Mouse (Mus musculus) cerebellum, adult 2 months (tissue): ENCODE data around the gene Nol12. TPM values are rescaled to one million over a fixed set of nuclear protein-coding genes. Genes with fewer than 3 reads are reported as not detected.
A peak's percentile ranks its signal among the peaks of the same experiment; 100 is the strongest.

Source experiments
- DNase-seq, 2 experiments: peaks; one replicate each; pipeline ENCODE4 v3.0.0; 2021
- H3K27ac ChIP-seq: fragments of 200-500 bp; 2 replicates; pipeline ENCODE4 v1.5.1; 2012; ENCODE audit warnings: low read length, control low read depth, inconsistent platforms; ENCODE audit not compliant: insufficient read depth
- H3K27me3 ChIP-seq: fragments of 200-500 bp; 2 replicates; pipeline ENCODE4 v1.6.1; 2012; ENCODE audit warnings: inconsistent platforms, mild to moderate bottlenecking, low read length, moderate library complexity; ENCODE audit not compliant: control insufficient read depth, insufficient read depth
- H3K4me1 ChIP-seq: fragments of 200-500 bp; 2 replicates; pipeline ENCODE4 v1.6.1; 2011; ENCODE audit warnings: low read length; ENCODE audit not compliant: control insufficient read depth, insufficient read depth
- H3K4me3 ChIP-seq: fragments of 200-500 bp; replicated peaks from 2 replicates; pipeline ENCODE3; 2011; ENCODE audit warnings: mild to moderate bottlenecking, low read depth, low read length, control low read depth; ENCODE audit not compliant: insufficient read depth
- CTCF ChIP-seq: fragments of 200-500 bp; IDR thresholded peaks from 2 replicates; pipeline ENCODE4 v1.5.1; 2011; ENCODE audit warnings: low read depth, mild to moderate bottlenecking, control low read depth, low read length, moderate library complexity, borderline replicate concordance; ENCODE audit not compliant: insufficient read depth
- POLR2A ChIP-seq: fragments of 200-500 bp; IDR thresholded peaks from 2 replicates; pipeline ENCODE4 v1.6.1; 2011; ENCODE audit warnings: low read length, control low read depth, borderline replicate concordance; ENCODE audit not compliant: insufficient read depth
- WGBS: fragments of 180-500 bp; shearing (Covaris S2); methylation state at CpG from one replicate; pipeline ENCODE4 v1.1.7; 2018; 5-methylcytosine and 5-hydroxymethylcytosine counted together
- polyA plus RNA-seq: library from polyadenylated mRNA; depleted of rRNA; stranded (reverse); fragments of >200 nt; gene quantifications from 2 replicates; pipeline ENCODE4 v1.2.3, GENCODE M21; 2012; rRNA removed

Nol12 gene
- 30.7 and 34.4 TPM in 2 replicates for polyA plus RNA-seq

DNA sequence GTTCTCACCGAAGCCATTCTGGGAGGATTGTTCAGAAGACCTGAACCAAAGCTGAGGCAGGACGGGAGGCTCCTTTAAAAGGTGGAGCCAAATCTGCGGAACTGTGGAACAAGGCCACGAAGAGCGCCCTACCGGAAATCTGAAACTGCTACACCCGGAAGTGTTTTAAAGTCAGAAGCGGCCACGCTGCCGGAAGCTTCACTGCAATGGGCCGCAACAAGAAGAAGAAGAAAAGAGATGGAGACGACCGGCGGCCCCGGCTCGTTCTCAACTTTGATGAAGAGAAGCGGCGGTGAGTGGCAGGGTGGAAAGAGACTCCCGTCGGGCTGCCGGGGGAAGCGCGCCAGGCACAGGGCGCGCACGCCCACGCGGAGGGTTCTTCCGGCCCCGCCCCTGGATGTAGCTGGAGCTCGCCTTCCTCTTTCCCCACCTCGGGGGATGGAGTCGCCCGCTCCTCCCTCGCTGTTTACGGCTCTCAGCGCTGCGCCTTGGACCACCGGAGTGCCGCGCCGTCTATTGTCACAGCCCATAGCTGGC lies at the start of gene Nol12:
TSS of gene Nol12 (plus strand) at position 150 of the 537 bp plus-strand sequence.
- under 1% methylated on average over 42 of the region's 42 CpGs for WGBS
- H3K27me3 ChIP-seq: no peaks in the 10 kb centered on the region
- H3K4me1 ChIP-seq: peaks cover 4% of the 10 kb centered on the region; the same call in 1 of the 2 replicates
- peak within 1 kb of the TSS; percentile 94 for H3K4me3 ChIP-seq
- peak within 1 kb of the TSS; percentile 35 for H3K27ac ChIP-seq
- peak; percentile 85 to 89 for DNase-seq
- no peak for TF ChIP-seq CTCF
- peak; percentile 62 for TF ChIP-seq POLR2A

DNA sequence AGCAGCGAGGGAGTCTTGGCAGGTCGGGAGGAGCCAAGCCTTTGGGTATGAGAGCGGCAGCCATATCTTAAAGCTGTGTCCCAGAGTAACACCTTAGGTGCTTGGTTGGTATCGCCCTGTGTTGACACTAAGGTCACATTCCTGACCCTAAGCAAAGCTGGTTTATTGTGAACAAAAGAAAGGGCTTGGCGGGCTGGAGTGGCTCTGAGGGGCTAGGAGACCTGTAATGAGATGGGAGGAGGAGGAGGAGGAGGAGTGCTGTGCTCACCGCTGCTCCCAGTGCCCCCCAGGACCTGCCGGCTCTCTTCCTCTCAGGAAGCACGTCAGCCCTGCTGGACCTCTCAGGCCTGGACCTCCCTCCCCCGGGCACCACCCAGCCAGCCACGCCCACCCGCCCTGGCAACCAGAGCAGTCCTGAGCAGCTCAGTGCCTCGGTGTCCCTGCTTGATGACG lies 45.3 kb upstream of the Nol12 start:
- no peaks in the 10 kb centered on the region for H3K27me3 ChIP-seq
- 35% methylated on average over 13 of the region's 13 CpGs for WGBS
- no peak overlapping the region for H3K27ac ChIP-seq
- H3K4me3 ChIP-seq: no peak overlapping the region
- no peaks in the 10 kb centered on the region for H3K4me1 ChIP-seq
- DNase-seq: no peak
- no peak for TF ChIP-seq CTCF
- no peak for TF ChIP-seq POLR2A

DNA sequence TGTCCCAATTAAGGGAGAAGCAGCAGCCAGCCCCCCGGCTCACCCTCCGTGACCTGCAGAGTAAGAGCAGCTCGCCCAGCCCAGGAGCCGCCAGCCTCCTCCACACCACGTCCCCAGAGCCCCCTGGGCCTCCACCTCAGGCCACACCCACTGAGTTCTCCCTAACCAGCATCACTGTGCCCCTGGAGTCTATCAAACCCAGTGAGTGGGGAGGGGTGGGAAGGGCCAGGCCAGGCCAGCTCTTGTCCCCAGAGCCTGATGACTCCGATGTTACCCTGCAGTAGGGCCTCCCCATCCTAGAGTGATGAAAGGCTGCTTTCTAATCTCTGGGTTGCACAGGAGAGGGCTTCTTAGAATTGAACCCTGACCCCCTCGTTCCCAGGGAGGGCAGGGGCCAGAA lies 42.3 kb upstream of the Nol12 start:
- Histone ChIP-seq H3K27ac (no peak overlapping the region), H3K4me1 (no peaks in the 10 kb centered on the region; the same call in 1 of the 2 replicates), H3K4me3 (no peak overlapping the region), H3K27me3 (no peaks in the 10 kb centered on the region)
- no peak for DNase-seq
- 65% methylated on average over 7 of the region's 7 CpGs for WGBS
- TF ChIP-seq POLR2A: no peak
- no peak for TF ChIP-seq CTCF

DNA sequence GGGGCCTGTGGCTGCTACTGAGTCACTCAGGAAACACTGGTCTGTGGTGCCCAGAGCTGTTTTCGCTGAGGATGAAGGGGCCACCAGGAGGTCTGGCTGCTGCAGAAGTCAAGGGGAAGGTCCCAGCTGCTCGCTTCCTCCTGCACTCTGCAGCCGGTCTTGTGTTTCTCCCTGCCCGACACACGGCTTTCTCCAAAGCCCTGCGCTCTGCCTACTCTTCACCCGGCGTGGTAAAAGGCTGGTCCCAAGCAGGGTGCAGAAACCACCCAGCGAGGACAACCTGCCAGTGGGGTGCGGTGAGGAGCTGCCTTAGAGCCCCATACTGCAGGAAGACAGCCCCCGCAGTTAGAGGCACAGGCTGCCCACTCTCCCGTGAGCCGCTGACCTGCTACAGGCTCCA lies 40.0 kb upstream of the Nol12 start:
- no peaks in the 10 kb centered on the region; the same call in 1 of the 2 replicates for H3K4me1 ChIP-seq
- H3K27me3 ChIP-seq: no peaks in the 10 kb centered on the region
- H3K4me3 ChIP-seq: no peak overlapping the region
- WGBS: 73% methylated on average over 13 of the region's 13 CpGs
- TF ChIP-seq POLR2A (no peak), CTCF (no peak)
- no peak for DNase-seq
- no peak overlapping the region for H3K27ac ChIP-seq

DNA sequence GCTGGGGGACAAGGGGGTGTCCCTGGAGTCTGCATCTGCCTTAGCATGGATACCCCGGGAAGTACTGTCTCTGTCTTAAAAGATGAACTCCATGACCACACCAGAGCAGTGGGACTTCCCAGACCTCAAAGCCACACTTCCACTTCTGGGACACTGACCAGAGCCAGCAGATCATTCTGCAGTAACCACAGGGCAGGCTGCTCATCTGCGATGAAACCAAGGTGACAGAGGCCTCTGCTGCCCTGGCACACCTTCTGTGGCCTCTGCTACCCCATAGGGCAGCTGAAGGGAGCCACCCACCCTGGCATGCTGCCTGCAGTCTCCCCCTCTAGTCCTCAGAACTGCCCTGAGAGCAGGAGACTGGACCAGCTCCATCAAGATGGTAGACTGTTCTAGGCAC lies 39.0 kb upstream of the Nol12 start:
- Histone ChIP-seq H3K27ac (no peak overlapping the region), H3K4me1 (no peaks in the 10 kb centered on the region; the same call in 1 of the 2 replicates), H3K4me3 (no peak overlapping the region), H3K27me3 (no peaks in the 10 kb centered on the region)
- no peak for TF ChIP-seq CTCF
- no peak for TF ChIP-seq POLR2A
- 66% methylated on average over 2 of the region's 2 CpGs for WGBS
- DNase-seq: no peak

DNA sequence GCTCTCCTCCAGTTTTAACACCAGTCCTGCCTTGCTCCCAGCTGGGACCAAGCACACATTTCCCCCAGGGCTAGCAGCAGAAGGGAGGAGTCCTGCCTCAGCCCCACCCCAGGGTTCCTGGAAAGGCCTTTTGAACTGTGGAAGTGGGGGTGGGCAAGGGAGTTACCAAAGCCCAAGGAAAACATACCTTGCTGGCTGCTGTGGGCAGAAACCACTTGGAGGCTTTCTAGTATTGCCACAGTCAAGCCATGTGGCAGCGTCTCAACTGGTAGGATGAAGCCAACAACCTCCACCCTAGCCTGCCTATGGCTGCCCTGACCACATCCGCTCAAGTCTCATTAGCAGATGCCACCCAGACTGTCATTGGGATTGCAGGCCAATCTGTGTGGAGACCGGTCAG lies 38.6 kb upstream of the Nol12 start:
- TF ChIP-seq POLR2A (no peak), CTCF (no peak)
- 30% methylated on average over 3 of the region's 3 CpGs for WGBS

DNA sequence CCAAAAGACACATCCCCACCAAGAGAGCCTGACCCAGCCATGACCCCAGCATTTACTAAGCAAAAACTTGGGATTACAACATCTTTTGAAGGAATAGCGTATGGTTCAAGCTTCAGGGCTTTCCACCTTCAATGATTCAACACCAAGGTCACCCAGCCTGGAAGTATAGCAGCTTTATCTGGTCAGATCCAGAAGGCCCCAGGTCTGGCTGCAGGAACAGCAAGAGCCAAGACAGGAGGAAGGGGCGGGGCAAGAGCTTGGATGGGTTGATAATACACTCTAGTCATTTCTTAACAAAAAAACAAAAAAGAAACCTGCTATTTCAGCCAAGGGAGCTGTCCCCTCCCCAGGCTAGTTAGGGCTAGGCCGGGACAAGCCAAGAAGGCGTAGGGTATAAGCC lies 37.2 kb upstream of the Nol12 start:
- Histone ChIP-seq H3K27me3 (no peaks in the 10 kb centered on the region), H3K4me1 (no peaks in the 10 kb centered on the region; the same call in 1 of the 2 replicates), H3K4me3 (no peak overlapping the region), H3K27ac (no peak overlapping the region)
- DNase-seq: no peak
- TF ChIP-seq POLR2A: no peak
- TF ChIP-seq CTCF: no peak
- WGBS: 94% methylated on average over 4 of the region's 4 CpGs

More for the DNA sequence above, 38.6 kb upstream of the Nol12 start:
- Histone ChIP-seq H3K4me3 (no peak overlapping the region), H3K27me3 (no peaks in the 10 kb centered on the region), H3K4me1 (no peaks in the 10 kb centered on the region; the same call in 1 of the 2 replicates), H3K27ac (no peak overlapping the region)
- no peak for DNase-seq

DNA sequence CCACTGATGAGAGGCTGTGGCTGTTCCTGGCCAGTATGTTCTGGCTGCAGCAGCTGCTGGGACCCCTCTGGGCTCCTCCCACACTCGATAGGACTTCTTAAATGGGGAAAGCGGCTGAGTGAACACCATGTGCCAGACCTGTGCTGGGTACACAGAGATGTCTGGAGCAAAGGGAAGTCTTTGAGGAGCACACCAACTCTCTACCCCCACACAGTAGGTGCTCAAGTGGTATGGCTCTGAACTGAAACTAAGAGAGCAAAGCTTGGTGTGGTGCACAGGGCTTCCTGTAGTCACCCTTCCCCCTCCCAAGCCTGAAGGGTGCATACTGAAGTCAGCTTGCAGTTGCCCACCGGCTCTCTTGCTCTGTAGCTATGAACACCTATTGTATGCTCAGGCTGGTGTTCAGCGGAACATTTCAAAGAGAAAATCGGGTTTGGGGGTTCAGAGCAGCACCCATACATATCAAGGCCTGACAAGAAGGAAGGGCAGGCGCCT lies 36.2 kb upstream of the Nol12 start:
- H3K27me3 ChIP-seq: no peaks in the 10 kb centered on the region
- WGBS: 77% methylated on average over 6 of the region's 6 CpGs
- no peaks in the 10 kb centered on the region; the same call in none of the 2 replicates for H3K4me1 ChIP-seq
- TF ChIP-seq CTCF: no peak
- TF ChIP-seq POLR2A: no peak
- no peak overlapping the region for H3K4me3 ChIP-seq
- no peak for DNase-seq
- no peak overlapping the region for H3K27ac ChIP-seq
